ENCODE assay signal across 8 mouse cellular contexts in genomic region chr4:154246115-154247040, GRCm38 (mm10). TPM values are rescaled to one million over a fixed set of nuclear protein-coding genes. Genes with fewer than 3 reads are reported as not detected.
A peak's percentile ranks its signal among the peaks of the same experiment; 100 is the strongest.
DNase-seq lines count a peak whose midpoint lies in the region; ATAC-seq lines count a peak whose summit lies in the region.

No protein-coding gene starts in this region.

- intact Hi-C loops in gastrocnemius, postnatal 36 days (cut with DNase I) = no loop called here

- peak overlapping the region; percentile 77 for H3K27ac ChIP-seq in limb, embryonic 12.5 days
- H3K27ac ChIP-seq in midbrain, embryonic 13.5 days = no peak overlapping the region

- H3K4me3 ChIP-seq in limb, embryonic 12.5 days (replicated peaks) = no peak overlapping the region; the same call in 1 of the 2 replicates
- no peak overlapping the region for H3K4me3 ChIP-seq in midbrain, embryonic 13.5 days (replicated peaks)

- peak; percentile 59 for DNase-seq in CD4-positive, CD25-positive, alpha-beta regulatory T cell, adult 2 months (ENCODE audit: low read depth, low spot score)
- peak; percentile 95 for DNase-seq in embryo, embryonic 10.5 days (ENCODE audit: low spot score)
- DNase-seq in gastrocnemius, postnatal 36 days = peak; percentile 71 to 73
- DNase-seq in induced T-regulatory cell, adult 2 months (ENCODE audit: low read depth) = peak; percentile 62
- DNase-seq in spleen, postnatal 4 days (ENCODE audit: low spot score in 2 of 2) = peak; percentile 73 to 88

- H3K9ac ChIP-seq in limb, embryonic 12.5 days (replicated peaks) = no peak overlapping the region
- H3K9ac ChIP-seq in midbrain, embryonic 13.5 days (replicated peaks) = no peak overlapping the region

- no peaks in the 10 kb centered on the region for H3K27me3 ChIP-seq in limb, embryonic 12.5 days
- peaks cover 4% of the 10 kb centered on the region; the same call in 1 of the 2 replicates for H3K27me3 ChIP-seq in midbrain, embryonic 13.5 days

- 9% methylated on average over 19 of the region's 19 CpGs for whole genome bisulfite sequencing in limb, embryonic 12.5 days
- WGBS in midbrain, embryonic 13.5 days = 10% methylated on average over 19 of the region's 19 CpGs

- no peak for ATAC-seq in CD4-positive, CD25-positive, alpha-beta regulatory T cell, adult 4 months
- no peak; the same call in 1 of the 2 replicates for ATAC-seq in limb, embryonic 12.5 days (ENCODE audit: insufficient number of reproducible peaks, insufficient read depth, low FRiP score, low TSS enrichment, low read depth)
- peak; percentile 32; the same call in 1 of the 2 replicates for ATAC-seq in midbrain, embryonic 13.5 days

- peak overlapping the region; percentile 47 for H3K4me2 ChIP-seq in limb, embryonic 12.5 days
- peak overlapping the region; percentile 34 for H3K4me2 ChIP-seq in midbrain, embryonic 13.5 days (replicated peaks)

- peaks cover 49% of the 10 kb centered on the region for H3K4me1 ChIP-seq in limb, embryonic 12.5 days (replicated peaks)
- H3K4me1 ChIP-seq in midbrain, embryonic 13.5 days (replicated peaks) = peaks cover 8% of the 10 kb centered on the region

- H3K9me3 ChIP-seq in limb, embryonic 12.5 days = no peaks in the 10 kb centered on the region
- no peaks in the 10 kb centered on the region for H3K9me3 ChIP-seq in midbrain, embryonic 13.5 days

- peaks cover 30% of the 10 kb centered on the region; the same call in 1 of the 2 replicates for H3K36me3 ChIP-seq in limb, embryonic 12.5 days
- H3K36me3 ChIP-seq in midbrain, embryonic 13.5 days = no peaks in the 10 kb centered on the region

RNA-seq across cellular contexts. Expression of gene Arhgef16, which starts 55.1 kb away (rescaled TPM):
- under 1 TPM in 1 of 2 experiments, not detected in 1; 0.39 TPM for polyA plus RNA-seq in CD4-positive, CD25-positive, alpha-beta regulatory T cell, adult 4 months (2017; shearing (Covaris generic))
- under 1 TPM; 0.05 to 0.10 TPM for total RNA-seq in gastrocnemius, postnatal 36 days (2021)
- 4.2 and 5.2 TPM in 2 replicates for polyA plus RNA-seq in limb, embryonic 12.5 days (2016; fragmentation: Nextera tagmentation; extraction: Ambion mirVana)
- 0.18 and 0.32 TPM in 2 replicates for polyA plus RNA-seq in midbrain, embryonic 13.5 days (2015; fragmentation: Nextera tagmentation; extraction: Ambion mirVana)
